Mouse (Mus musculus) hindbrain, embryonic 13.5 days (tissue): ENCODE data around the gene Zbp1. TPM values are rescaled to one million over a fixed set of nuclear protein-coding genes. Genes with fewer than 3 reads are reported as not detected.

ENCODE experiments used
- ATAC-seq: fragments of 200-750 bp; cut with Nextera tagmentation; 2 replicates; pipeline ENCODE4 v1.8.0; 2017; ENCODE audit warnings: moderate TSS enrichment; ENCODE audit not compliant: low FRiP score
- H3K27ac ChIP-seq: fragments of 300-500 bp; sonication (generic); 2 replicates; pipeline ENCODE4 v1.5.1; 2015; ENCODE audit warnings: inconsistent platforms, mild to moderate bottlenecking, moderate library complexity
- H3K27me3 ChIP-seq: fragments of 300-500 bp; sonication (generic); 2 replicates; pipeline ENCODE4 v1.6.1; 2015; ENCODE audit warnings: mild to moderate bottlenecking, inconsistent platforms
- H3K36me3 ChIP-seq: fragments of 300-500 bp; sonication (generic); 2 replicates; pipeline ENCODE4 v1.6.1; 2015; ENCODE audit warnings: mild to moderate bottlenecking, inconsistent platforms
- H3K4me1 ChIP-seq: fragments of 300-500 bp; sonication (generic); replicated peaks from 2 replicates; pipeline ENCODE4 v1.6.1; 2015; ENCODE audit warnings: inconsistent platforms
- H3K4me2 ChIP-seq: fragments of 300-500 bp; sonication (generic); 2 replicates; pipeline ENCODE4 v1.6.1; 2015; ENCODE audit warnings: inconsistent platforms, mild to moderate bottlenecking, moderate library complexity
- H3K4me3 ChIP-seq: fragments of 300-500 bp; sonication (generic); 2 replicates; pipeline ENCODE4 v1.5.1; 2015; ENCODE audit warnings: mild to moderate bottlenecking, inconsistent platforms
- H3K9ac ChIP-seq: fragments of 300-500 bp; sonication (generic); 2 replicates; pipeline ENCODE4 v1.6.1; 2015; ENCODE audit warnings: mild to moderate bottlenecking, inconsistent platforms
- H3K9me3 ChIP-seq: fragments of 300-500 bp; sonication (generic); 2 replicates; pipeline ENCODE4 v1.6.1; 2016; ENCODE audit warnings: inconsistent platforms
- WGBS: fragments of 180-500 bp; shearing (Covaris S2); methylation state at CpG from one replicate; pipeline ENCODE4 v1.1.7; 2015; 5-methylcytosine and 5-hydroxymethylcytosine counted together
- polyA plus RNA-seq: library from polyadenylated mRNA; unstranded; fragments of >200 nt; fragmentation: Nextera tagmentation; extraction: Ambion mirVana; gene quantifications from 2 replicates; pipeline ENCODE4 v1.2.1, GENCODE M21; 2015

The Zbp1 gene
- polyA plus RNA-seq, 1 experiment from 2014 or later: 0.29 TPM

- Histone ChIP-seq H3K9ac (peak overlapping the region; percentile 51), H3K9me3 (no peaks in the 10 kb centered on the region), H3K36me3 (no peaks in the 10 kb centered on the region), H3K4me1 (peaks cover 69% of the 10 kb centered on the region), H3K27me3 (no peaks in the 10 kb centered on the region), H3K27ac (peak overlapping the region; percentile 93), H3K4me3 (no peak overlapping the region), H3K4me2 (peak overlapping the region; percentile 50)
- WGBS: 47% methylated on average over 5 of the region's 5 CpGs
- ATAC-seq: 0 out of 2 replicates have a peak, but pooled peaks have one; percentile 3
Observed at GRCm38 (mm10) chr2:173171956-173172355, 46.8 kb downstream of the Zbp1 start.

- no peaks in the 10 kb centered on the region for H3K36me3 ChIP-seq
- peaks cover 70% of the 10 kb centered on the region for H3K4me1 ChIP-seq
- WGBS: under 1% methylated on average over 30 of the region's 30 CpGs
- no peaks in the 10 kb centered on the region for H3K9me3 ChIP-seq
- peak overlapping the region; percentile 93 for H3K27ac ChIP-seq
- H3K4me2 ChIP-seq: peak overlapping the region; percentile 50
- peak overlapping the region; percentile 18 for H3K4me3 ChIP-seq
- peak overlapping the region; percentile 51 for H3K9ac ChIP-seq
- H3K27me3 ChIP-seq: no peaks in the 10 kb centered on the region
- ATAC-seq: peak; percentile 16
Observed at GRCm38 (mm10) chr2:173171470-173171869, 47.3 kb downstream of the Zbp1 start.

GRCm38 (mm10) chr2:173170715-173171114 is 48.0 kb downstream of the Zbp1 start:
- no peak for ATAC-seq
- 0 out of 2 replicates have a peak, but pooled peaks cover 7% of the 10 kb centered on the region for H3K27me3 ChIP-seq
- H3K4me2 ChIP-seq: no peak overlapping the region
- H3K4me3 ChIP-seq: no peak overlapping the region
- peak overlapping the region; percentile 93 for H3K27ac ChIP-seq
- 65% methylated on average over 2 of the region's 2 CpGs for WGBS
- H3K36me3 ChIP-seq: no peaks in the 10 kb centered on the region
- no peak overlapping the region for H3K9ac ChIP-seq
- H3K9me3 ChIP-seq: no peaks in the 10 kb centered on the region
- peaks cover 73% of the 10 kb centered on the region for H3K4me1 ChIP-seq

- H3K36me3 ChIP-seq: no peaks in the 10 kb centered on the region
- WGBS: 71% methylated on average over 2 of the region's 2 CpGs
- ATAC-seq: no peak
- H3K4me2 ChIP-seq: no peak overlapping the region
- 0 out of 2 replicates have a peak, but pooled peaks cover 9% of the 10 kb centered on the region for H3K27me3 ChIP-seq
- no peak overlapping the region for H3K4me3 ChIP-seq
- H3K9me3 ChIP-seq: no peaks in the 10 kb centered on the region
- peaks cover 73% of the 10 kb centered on the region for H3K4me1 ChIP-seq
- no peak overlapping the region for H3K27ac ChIP-seq
- H3K9ac ChIP-seq: no peak overlapping the region
Observed at GRCm38 (mm10) chr2:173170081-173170480, 48.6 kb downstream of the Zbp1 start.

GRCm38 (mm10) chr2:173168411-173168851 is 50.3 kb downstream of the Zbp1 start:
- peak overlapping the region; percentile 67 for H3K27ac ChIP-seq
- H3K9ac ChIP-seq: no peak overlapping the region
- no peaks in the 10 kb centered on the region for H3K36me3 ChIP-seq
- H3K4me3 ChIP-seq: no peak overlapping the region
- ATAC-seq: no peak
- 41% methylated on average over 5 of the region's 5 CpGs for WGBS
- 0 out of 2 replicates have a peak, but pooled peaks cover 14% of the 10 kb centered on the region for H3K27me3 ChIP-seq
- H3K9me3 ChIP-seq: no peaks in the 10 kb centered on the region
- peaks cover 58% of the 10 kb centered on the region for H3K4me1 ChIP-seq
- no peak overlapping the region for H3K4me2 ChIP-seq

GRCm38 (mm10) chr2:173165357-173165756 is 53.4 kb downstream of the Zbp1 start:
- Histone ChIP-seq H3K4me2 (no peak overlapping the region), H3K36me3 (no peaks in the 10 kb centered on the region), H3K27ac (no peak overlapping the region), H3K9me3 (no peaks in the 10 kb centered on the region), H3K27me3 (0 out of 2 replicates have a peak, but pooled peaks cover 14% of the 10 kb centered on the region), H3K4me3 (no peak overlapping the region), H3K9ac (no peak overlapping the region), H3K4me1 (peaks cover 40% of the 10 kb centered on the region)
- no peak for ATAC-seq
- WGBS: 70% methylated on average over 10 of the region's 10 CpGs

- WGBS: 83% methylated on average over 10 of the region's 10 CpGs
- Histone ChIP-seq H3K27me3 (0 out of 2 replicates have a peak, but pooled peaks cover 14% of the 10 kb centered on the region), H3K27ac (no peak overlapping the region), H3K36me3 (no peaks in the 10 kb centered on the region), H3K4me2 (no peak overlapping the region), H3K9ac (no peak overlapping the region), H3K4me1 (peaks cover 38% of the 10 kb centered on the region), H3K9me3 (no peaks in the 10 kb centered on the region), H3K4me3 (no peak overlapping the region)
- no peak for ATAC-seq
Observed at GRCm38 (mm10) chr2:173164946-173165345, 53.8 kb downstream of the Zbp1 start.

GRCm38 (mm10) chr2:173164358-173164757 is 54.4 kb downstream of the Zbp1 start:
- no peak overlapping the region for H3K4me3 ChIP-seq
- 50% methylated on average over 2 of the region's 2 CpGs for WGBS
- 0 out of 2 replicates have a peak, but pooled peaks cover 14% of the 10 kb centered on the region for H3K27me3 ChIP-seq
- peaks cover 37% of the 10 kb centered on the region for H3K4me1 ChIP-seq
- ATAC-seq: no peak
- no peak overlapping the region for H3K9ac ChIP-seq
- H3K9me3 ChIP-seq: no peaks in the 10 kb centered on the region
- no peak overlapping the region for H3K4me2 ChIP-seq
- no peaks in the 10 kb centered on the region for H3K36me3 ChIP-seq
- no peak overlapping the region for H3K27ac ChIP-seq

GRCm38 (mm10) chr2:173163380-173163779 is 55.3 kb downstream of the Zbp1 start:
- Histone ChIP-seq H3K4me2 (no peak overlapping the region), H3K4me3 (no peak overlapping the region), H3K27ac (no peak overlapping the region), H3K9me3 (no peaks in the 10 kb centered on the region), H3K27me3 (0 out of 2 replicates have a peak, but pooled peaks cover 14% of the 10 kb centered on the region), H3K9ac (no peak overlapping the region), H3K36me3 (no peaks in the 10 kb centered on the region), H3K4me1 (peaks cover 29% of the 10 kb centered on the region)
- ATAC-seq: no peak
- 88% methylated on average over 8 of the region's 8 CpGs for WGBS

GRCm38 (mm10) chr2:173159354-173160311 is 59.1 kb downstream of the Zbp1 start:
- ATAC-seq: peak; percentile 62
- no peaks in the 10 kb centered on the region for H3K9me3 ChIP-seq
- H3K4me3 ChIP-seq: no peak overlapping the region
- no peak overlapping the region for H3K27ac ChIP-seq
- WGBS: 54% methylated on average over 24 of the region's 24 CpGs
- H3K36me3 ChIP-seq: no peaks in the 10 kb centered on the region
- peaks cover 18% of the 10 kb centered on the region for H3K4me1 ChIP-seq
- H3K9ac ChIP-seq: no peak overlapping the region
- 0 out of 2 replicates have a peak, but pooled peaks cover 2% of the 10 kb centered on the region for H3K27me3 ChIP-seq
- no peak overlapping the region for H3K4me2 ChIP-seq

GRCm38 (mm10) chr2:173158390-173159055 is 60.2 kb downstream of the Zbp1 start:
- Histone ChIP-seq H3K4me3 (no peak overlapping the region), H3K4me1 (peaks cover 18% of the 10 kb centered on the region), H3K27ac (no peak overlapping the region), H3K9ac (no peak overlapping the region), H3K9me3 (no peaks in the 10 kb centered on the region), H3K4me2 (no peak overlapping the region), H3K27me3 (no peaks in the 10 kb centered on the region), H3K36me3 (no peaks in the 10 kb centered on the region)
- no peak for ATAC-seq
- 90% methylated on average over 19 of the region's 19 CpGs for WGBS

- H3K9me3 ChIP-seq: no peaks in the 10 kb centered on the region
- 92% methylated on average over 4 of the region's 4 CpGs for WGBS
- no peak overlapping the region for H3K4me3 ChIP-seq
Observed at GRCm38 (mm10) chr2:173157871-173158270, 60.9 kb downstream of the Zbp1 start.

More at GRCm38 (mm10) chr2:173157871-173158270, 60.9 kb downstream of the Zbp1 start:
- ATAC-seq: no peak
- H3K9ac ChIP-seq: no peak overlapping the region
- H3K4me1 ChIP-seq: peaks cover 18% of the 10 kb centered on the region
- no peak overlapping the region for H3K4me2 ChIP-seq
- no peak overlapping the region for H3K27ac ChIP-seq
- no peaks in the 10 kb centered on the region for H3K27me3 ChIP-seq
- H3K36me3 ChIP-seq: no peaks in the 10 kb centered on the region
